Mouse (Mus musculus): ENCODE results near the gene Xkr7.

- no peak for TF ChIP-seq MAFK (IDR thresholded peaks at IDR 0.05; ENCODE audit: insufficient read depth, low read depth, low read length)
- no peak for TF ChIP-seq ZC3H11A (IDR thresholded peaks at IDR 0.05; ENCODE audit: borderline replicate concordance, low read depth, low read length)
Measured at GRCm38 (mm10) chr2:153083824-153084223, 52.2 kb downstream of the Xkr7 start.
